Mouse (Mus musculus) hindlimb bud, embryonic 11.5 days (tissue): ENCODE data around the gene Olfr868.

Experiments
- DNase-seq: peaks from one replicate; pipeline ENCODE4 v3.0.0-alpha.2; 2012; ENCODE audit warnings: low read depth, low spot score; ENCODE audit errors: extremely low spot score

The Olfr868 gene

DNA sequence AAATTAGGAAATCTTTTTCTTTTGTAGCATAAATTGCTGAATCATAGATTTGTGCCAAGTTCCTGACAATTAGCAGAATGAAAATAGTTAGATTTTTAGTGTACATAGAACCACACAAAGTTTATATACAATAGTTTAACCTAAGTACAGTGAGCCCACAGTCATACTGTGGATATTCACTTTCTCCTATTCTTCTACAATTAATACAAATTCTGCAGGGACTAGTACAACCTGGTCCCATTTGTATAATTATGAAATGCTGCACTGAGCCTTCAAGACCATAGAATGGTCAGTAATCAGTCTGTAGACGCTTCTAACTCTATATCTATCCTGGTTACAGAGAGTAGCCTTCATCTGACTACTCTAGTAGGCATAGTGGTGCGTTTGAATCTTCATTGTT lies at the start of gene Olfr868:
Gene Olfr868, plus strand, starts transcription at position 301 of the 400 bp plus-strand sequence.
- no peak for DNase-seq

DNA sequence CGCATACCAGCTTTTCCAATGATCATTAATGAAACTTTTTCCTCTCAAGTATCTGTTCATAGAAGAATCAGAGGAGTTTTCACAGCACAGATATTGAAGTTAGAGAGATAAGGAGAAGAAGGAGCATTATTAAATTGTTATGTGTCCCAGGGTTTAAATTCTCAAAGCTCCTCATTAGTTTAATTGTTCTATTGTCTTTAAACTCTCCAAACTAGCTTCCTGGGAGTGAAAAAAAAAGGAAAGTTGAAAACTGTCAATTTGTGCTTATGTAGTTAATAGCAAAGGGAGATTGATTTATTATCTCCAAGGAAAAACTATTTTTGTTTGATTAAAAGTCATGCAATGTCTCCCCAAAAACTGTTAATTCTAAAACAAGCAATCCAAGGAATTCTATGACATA lies 41.0 kb upstream of the Olfr868 start, which contains the start of gene Olfr867:
Gene Olfr867, minus strand, starts transcription at position 101 of the 400 bp plus-strand sequence.
- no peak for DNase-seq

DNA sequence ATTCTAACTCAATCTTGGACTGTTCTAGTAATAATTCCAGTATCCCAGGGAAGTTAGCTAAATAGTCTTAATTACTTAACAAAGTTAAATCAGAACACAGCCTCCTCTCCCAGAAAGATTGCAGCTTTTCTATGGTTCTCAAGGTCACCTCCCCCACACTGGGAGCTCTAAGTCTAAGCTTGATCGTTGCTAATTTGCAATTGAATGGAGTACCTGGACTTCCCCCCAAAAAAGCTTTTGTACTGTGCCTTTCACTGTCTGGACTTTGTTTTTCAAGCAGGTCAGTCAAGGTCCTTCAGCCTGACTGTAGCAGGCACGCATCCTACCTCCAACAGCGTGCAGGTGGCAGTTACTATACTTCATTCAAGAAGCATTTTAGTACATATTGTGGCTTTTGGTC lies 28.2 kb upstream of the Olfr868 start:
- no peak for DNase-seq

DNA sequence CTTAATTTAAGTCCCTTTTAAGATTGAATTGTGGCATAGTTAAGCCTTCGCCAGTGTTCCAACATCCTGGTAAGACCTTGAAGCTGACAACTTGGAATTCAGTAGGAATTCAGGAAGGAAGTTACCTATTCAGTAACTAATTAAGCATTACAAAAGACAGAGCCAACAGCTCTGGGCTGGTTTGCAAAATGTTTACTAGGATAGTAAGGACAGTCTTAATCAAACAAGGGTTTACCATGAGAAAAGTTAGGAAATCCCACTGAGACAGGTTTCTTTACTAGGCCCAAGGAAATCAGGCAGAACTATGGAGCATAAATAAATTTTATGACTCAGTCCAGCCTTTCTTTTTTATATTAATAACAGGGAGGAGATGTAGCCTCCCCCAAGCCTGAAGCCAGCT lies 27.1 kb upstream of the Olfr868 start:
- DNase-seq: no peak

DNA sequence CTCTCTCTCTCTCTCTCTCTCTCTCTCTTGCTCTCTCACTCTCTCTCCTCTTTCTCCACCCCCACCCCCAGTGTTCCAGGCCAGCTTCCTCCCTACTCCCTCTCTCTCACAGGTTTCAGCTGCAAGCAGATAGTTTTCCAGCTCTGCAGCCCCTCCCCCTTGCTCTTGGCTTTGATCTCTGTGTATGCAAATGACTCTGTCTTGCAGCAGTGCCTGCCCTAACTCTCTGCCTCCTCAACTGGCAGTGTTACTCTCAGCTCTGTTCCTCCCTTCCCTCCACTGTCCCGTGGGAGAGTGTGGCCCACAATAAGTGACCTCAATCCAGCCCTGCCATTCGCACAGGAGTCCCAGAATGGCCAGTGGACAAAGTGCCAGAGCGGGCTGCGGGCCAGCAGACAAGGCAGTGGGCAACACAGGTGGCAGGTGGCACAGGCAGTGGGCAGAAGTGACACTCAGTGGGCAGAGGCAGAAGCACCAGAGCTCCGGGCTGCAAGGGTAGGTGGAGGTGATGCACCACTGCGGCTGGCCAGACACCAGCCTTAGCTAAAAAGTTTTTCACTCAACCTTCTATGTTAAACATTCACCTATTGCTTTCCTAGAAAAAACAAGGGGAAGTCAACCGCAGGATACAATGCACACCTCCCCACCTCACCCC lies 24.8 kb upstream of the Olfr868 start:
- DNase-seq: no peak

DNA sequence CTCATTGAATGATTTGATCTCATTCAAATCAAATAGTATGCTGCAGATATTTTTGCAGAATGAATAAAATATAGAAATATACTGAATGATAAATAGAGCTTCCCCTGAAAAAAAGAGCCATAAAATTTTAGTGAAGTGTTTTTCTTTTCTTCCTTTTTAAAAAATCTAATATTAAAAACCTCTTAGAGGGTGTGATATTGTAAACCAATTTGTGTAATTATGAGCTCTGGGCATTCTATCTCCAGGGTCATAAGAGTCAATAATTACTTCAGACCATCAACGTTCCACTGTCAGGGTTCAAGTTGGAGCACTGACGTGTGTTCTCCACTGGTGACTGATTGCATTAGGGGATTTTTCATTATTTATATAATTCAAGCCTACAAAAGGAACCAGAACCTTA lies 30.3 kb downstream of the Olfr868 start, which contains the start of gene Olfr869:
Gene Olfr869, plus strand, starts transcription at position 301 of the 400 bp plus-strand sequence.
- DNase-seq: no peak

DNA sequence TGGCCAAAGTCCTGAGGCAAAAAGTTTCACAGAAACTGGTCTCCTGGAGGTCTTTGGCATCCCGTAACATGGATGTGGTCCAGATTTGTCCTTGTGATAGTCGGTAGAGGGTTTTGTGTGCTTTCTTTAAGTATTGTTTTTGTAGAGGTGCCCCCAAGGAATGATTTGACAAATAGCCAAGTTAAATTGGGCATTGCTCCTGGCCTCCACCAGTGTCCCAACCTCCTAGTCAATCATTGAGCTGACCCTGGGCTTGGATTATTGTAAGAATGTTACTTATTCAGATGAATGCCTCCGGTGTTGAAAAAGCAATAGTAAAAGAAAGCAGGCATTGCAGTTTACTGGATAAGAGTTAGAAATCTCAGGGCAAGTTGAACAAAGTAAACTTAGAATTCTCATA lies 51.3 kb downstream of the Olfr868 start:
- no peak for DNase-seq
